Mouse (Mus musculus) spleen, postnatal 10 days (tissue): Measurements from ENCODE around the gene Lrrc55.
A peak's percentile ranks its signal among the peaks of the same experiment; 100 is the strongest.
"Not testable (repeated sequence)": the region's sequence is repeated elsewhere in the genome, so short reads cannot be mapped to it uniquely, and the experiment has no call there.

ENCODE experiments used
- DNase-seq, 2 experiments: peaks; one replicate each; pipeline ENCODE4 v3.0.0; 2021 to 2022; ENCODE audit warnings: low spot score in 2 of 2

Gene Lrrc55

DNA sequence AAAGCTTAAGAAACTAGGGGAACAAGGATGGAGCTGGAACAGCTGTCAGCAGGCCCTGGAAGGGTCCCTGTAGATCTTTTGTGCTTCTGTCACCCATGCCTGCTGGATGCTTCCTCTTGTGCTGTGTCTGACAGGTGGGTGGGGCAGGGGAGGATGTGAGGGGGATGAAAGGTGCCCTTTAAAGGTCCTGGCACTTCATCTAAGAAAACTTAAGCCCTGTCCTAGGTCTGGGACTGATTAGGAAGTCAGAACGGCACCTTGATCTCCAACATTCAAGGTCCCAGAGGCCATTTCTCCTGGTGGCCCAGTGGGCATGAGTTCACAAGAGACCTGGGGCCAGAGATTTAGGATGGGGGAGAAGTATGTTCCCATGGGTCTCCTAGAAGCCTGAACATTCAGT, at the start of gene Lrrc55:
Gene Lrrc55, minus strand, starts transcription at position 297 of the 400 bp plus-strand sequence.
- DNase-seq: no peak

DNA sequence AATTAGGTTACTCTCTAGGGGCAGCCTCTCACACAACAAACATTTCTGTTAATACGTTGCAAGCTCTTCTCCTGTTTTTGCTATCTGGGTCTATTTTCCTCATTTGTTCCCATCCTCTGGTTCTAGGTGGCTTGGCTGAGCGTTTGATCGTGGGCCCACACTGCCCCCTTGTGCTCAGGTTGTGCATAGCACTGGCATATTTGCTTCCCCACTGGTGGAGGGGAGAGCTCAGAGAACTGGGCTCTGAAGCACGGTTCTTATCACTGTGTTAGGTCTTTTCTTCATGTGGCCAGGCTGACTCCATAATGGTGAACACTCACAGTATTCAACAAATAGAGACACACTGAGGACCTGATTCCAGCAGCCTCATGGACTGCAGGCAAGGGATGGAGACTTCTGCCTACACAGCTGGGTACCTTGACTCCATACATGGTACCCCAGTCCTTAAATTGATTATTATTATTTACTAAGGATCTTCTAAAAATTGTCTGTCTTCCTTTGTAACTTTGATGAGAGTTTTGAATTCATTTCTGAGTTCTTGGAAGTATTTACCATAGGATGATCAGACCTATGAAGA, 49.6 kb upstream of the Lrrc55 start:
- DNase-seq: peak; percentile 55 to 72

DNA sequence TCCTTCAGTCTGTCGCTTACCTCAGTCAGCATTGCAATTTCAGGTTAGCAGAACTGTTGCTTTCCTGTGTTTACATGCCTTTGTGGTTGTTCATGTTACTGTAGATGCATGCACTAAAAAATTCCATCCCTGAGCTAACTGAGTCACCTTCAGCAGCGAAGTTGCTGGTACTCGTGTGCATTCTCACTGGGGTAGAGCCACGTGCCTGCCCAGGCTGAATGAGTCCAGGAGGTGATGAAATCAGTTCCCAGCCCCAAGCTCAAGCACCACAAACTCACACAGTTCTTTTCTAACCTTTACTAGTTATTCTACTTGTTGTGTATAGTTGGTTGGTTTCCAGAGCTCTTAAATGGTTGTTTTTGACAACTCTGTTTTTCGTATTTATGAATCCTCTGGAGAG, 48.7 kb upstream of the Lrrc55 start:
- no peak for DNase-seq

DNA sequence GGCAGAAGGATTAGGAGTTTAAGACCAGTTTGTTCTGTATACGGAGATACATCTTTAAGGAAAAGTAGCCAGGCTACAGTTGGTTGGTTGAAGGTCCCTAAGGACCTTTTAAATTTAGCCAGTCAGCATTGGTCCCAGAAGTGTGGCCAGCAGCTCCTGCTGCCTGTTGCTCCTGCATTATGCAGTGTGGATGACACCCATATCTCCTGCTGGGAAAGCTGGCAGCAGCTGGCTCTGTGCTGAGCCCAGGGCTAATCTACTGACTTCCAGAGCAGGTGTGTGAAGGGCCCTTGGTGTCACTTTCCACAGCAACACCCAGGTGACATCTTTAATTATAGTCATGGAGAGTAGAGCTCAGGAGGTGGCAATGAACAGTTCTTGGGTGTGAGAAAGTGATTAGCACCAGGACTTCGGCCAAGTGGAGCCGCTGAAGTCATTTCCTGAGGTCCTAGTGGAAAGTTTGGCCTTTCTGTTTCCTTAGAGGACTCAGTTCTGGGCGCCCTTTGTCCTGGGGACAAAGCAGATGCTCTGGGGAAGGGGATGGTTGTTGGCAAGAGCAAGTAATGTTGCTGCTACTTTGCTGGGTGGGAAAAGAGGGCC, 41.2 kb upstream of the Lrrc55 start:
- no peak for DNase-seq

DNA sequence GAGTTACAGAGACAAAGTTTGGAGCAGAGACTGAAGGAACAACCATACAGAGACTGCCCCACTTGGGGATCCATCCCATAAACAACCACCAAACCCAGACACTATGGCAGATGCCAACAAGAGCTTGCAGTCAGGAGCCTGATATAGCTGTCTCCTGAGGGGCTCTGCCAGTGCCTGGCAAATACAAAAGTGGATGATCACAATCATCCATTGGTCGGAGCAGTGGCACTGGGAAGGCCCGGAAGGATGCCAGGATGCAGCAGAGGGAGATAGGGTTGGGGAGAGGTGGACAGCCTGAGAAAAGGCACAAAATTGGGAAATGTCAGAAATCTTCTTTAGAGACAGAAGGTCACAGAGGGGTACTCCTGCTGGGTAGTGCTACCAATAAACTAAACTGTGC, 40.2 kb upstream of the Lrrc55 start:
- not testable (repeated sequence) for DNase-seq

DNA sequence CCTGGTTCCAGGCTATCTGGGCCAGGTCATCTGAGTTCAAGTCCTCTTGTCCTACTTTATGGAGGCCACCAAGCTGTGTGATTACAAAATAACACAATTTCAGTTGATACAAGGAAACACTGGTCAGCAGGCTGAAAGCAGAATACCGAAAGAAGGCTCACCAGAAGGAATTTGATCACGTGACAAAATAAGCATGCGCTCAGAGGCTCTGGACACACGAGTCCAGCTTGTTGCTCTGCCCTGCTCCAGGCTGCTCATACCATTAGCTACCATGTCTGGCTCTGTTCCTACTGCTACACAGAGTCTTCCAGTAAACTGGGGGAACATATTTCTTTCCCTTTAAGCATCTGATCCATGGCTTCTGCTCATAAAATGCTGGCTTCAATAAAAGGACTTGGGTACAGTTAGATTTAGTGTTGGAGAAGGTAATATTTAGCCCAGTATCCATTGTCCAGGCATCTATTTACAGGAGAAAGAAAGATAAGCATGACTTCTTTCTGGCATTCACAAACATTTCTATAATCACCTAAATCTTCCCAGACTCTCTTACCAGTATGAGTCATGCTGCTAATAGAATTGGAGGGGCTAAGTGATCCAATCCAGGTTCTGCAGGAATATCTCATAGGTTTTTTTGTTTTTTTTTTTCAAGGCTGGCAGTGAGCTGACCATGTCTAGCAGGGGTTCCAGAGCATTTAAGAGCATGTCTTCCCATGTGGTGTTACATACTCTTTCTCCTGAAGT, 33.9 kb upstream of the Lrrc55 start:
- DNase-seq: no peak

DNA sequence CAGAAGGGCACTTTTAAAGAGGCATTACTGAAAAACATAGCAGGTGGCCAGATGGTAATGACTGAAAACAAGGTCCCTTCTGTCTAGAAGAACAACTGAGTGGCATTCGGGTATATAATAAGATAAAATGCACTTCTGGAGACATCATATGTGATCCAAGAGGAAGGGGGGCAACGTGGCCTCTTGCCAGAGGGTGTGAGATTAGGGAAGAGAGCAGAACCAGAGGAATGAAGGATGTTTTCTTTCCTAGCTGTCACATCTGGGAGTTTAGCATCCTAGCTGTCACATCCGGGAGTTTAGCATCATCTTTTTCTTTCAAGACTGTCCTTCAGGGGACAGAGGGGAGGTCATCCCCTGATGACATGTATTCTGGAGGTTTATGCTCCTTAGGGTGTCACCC, 32.6 kb upstream of the Lrrc55 start:
- no peak for DNase-seq

DNA sequence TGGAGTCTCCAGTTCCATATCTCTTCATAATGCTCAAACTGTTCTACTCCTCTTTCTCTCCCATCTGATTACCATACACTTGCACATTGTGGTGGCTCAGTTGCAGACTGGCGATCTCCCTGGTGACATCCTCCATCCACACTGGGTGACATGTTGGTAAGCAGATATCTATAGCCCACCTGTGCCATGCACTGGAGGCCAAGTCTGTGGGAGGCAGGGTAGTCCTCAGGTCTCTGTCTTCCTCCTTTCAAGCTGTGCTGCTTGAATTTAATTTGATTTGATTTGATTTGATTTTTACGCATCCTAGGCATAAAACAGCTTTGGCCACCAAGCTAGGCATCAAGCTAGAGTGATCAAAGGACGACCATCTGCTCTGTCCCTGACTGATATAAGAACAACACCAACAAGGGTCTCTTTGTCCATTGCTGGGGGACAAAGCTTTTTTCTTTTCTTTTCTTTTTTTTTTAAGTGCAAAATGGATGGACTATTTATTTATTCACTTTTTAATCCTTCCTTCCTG, 30.9 kb upstream of the Lrrc55 start:
- DNase-seq: no peak

DNA sequence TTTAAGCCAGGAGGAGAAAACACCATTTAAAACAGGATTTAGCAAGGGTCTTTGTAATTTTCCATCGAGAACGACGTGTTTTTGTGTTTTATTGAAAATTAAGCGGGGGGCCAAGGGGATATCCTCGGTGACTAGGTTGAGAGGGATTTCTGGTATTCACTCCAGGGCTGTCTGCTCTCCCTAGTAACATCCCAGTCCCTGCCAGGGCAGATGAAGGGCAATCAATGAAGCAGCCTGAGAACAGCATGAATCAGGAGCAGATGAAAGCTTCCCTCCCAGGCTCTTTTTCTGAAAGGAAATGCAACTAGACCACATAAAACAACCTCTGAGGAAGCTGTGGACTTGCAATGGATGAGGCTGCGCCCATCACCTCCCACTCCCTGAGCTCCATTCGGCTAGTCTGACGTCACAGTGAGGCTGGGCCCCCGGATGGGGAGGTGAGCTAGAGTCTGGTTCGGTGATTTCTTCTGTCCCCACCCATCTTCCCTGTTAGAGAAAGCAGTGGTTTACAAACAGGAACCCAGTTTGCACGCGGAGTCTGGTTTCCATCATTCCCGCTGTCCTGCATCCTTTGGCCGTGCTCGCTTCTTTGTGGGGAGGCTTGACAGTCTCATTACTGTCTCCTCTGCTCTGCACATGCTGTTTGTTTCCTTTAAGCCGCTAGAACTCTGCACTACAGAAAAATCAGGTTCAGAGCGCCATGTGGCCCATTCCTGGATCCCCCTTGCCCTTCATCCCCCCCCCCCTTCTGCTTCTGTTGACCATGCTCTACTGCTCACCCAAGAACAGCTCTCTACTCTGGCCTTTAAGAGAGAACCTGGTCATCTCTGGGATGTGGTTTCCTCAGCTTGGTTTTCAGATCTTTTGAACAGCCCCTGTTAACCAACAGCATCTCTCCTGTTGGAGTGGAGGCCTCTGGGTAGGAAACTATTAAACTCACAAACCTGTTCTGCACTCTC, 27.5 kb upstream of the Lrrc55 start:
- DNase-seq: no peak

DNA sequence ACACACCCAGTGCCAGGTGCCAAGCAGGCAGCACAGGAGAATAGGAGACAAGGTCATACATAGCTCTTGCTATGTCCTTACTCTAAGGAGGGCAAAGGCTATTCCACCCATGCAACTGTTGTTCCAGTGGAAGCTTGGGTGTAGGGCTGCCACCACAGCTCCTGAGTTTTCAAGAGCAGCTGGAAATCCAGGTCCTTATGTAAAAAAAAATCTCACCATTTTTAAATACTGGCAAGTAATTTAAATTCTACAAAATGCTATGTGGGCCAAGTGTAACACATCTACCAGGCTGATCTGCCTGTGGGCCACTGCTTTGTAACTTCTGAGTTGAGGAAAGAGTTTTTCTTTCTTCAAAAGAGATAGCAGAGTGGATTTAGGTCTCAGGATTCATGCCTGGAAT, 19.6 kb upstream of the Lrrc55 start:
- DNase-seq: no peak

DNA sequence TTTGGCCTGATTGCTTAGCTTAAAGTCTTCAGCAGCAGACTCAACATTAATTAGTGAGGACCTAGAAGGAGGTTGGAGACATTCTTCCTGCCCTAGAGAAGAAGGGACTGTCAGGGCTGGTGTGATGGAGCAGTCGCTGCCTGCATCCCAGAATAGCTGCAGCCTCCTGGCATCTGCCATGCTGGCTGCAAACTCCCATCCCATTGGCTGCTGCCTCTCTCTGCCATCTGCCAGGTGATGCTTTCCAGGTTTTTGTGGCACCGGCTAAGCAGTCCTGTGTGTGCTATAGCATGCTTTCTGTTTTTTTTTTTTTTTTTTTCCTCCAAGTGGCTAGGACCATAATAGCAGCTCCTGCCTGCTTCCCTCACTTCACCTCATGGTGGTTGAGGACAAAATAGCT, 16.7 kb upstream of the Lrrc55 start:
- no peak for DNase-seq

DNA sequence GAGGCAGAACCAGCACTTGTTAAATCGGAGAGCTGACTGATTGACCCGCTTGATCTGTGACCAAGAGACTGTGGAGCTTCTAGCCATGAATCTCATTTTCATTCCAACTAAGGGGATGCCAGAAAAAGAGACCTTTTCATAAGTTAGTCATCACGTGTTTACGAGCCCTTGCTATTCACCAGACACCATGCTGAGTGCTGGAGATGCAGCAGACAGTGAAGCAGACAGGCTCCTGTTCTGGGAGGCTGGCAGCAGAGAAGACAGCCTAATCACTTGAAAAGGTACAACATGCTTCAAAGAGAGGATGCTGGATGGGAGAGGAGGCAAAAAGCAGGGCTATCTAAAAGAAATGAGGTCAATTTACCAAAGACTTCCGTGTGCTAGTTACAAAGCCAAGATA, 12.3 kb upstream of the Lrrc55 start:
- DNase-seq: no peak

DNA sequence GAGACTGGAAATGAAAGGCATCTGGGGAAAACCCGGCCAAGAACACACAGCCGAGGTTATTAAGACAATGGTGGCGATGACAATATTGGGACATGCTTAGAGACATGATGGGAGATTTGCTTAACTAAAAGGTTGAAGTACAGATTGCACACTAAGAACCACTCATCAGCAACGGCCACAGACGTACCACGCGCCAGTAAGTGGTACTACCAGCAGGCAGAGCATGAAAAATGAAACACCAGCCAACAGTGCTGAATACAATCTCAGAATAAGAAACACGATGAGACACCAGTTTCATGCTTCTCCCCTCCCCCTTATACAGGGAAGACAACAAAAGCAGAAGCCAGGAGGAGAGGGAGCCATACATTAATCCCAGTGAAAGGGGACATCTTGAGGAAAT, 8.2 kb upstream of the Lrrc55 start:
- no peak for DNase-seq

DNA sequence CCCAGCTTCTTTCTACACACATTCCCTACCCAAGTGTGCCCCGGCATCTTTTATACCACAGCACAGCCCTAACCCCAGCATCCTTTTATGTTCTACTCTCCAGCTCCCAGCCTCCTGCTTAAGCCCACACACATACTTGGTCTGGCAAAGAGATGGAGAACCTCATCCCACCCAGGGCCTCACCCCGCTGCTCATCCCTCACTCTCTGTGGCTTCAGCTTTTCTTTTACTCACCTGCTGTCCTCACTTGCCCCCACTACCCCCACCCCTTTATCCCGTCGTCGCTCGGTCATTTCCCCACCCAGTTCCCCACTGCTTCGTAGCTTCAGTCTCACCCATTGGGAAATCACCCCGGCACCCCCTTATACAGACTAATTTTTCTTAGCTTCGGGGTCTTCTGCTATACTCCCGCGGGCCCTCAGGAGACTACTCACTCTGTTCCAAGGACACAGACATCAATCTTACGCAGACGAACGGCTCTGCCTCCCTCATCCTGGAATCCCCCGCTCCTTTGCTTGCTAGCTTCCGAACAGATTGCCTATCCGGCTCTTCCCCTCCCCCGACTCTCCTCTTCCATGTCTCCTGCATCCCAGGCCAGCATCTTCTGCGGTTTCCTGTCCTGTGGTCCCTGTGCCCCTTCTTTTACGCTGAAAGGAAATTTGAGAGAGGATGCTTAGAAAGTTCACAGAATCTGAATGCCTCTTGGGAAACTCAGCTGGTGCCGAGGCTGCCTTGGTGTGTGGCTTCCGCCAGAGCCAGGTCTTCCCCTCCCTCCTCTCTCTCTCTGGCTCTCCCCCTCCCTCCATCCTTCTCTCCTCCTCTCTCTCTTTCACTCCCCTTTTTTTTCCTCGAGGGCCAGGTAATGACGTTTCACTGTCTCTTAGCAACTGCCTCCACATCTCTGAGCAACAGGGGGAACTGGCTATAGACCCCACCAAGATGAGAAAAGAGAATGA, 1.3 kb upstream of the Lrrc55 start:
- DNase-seq: no peak

DNA sequence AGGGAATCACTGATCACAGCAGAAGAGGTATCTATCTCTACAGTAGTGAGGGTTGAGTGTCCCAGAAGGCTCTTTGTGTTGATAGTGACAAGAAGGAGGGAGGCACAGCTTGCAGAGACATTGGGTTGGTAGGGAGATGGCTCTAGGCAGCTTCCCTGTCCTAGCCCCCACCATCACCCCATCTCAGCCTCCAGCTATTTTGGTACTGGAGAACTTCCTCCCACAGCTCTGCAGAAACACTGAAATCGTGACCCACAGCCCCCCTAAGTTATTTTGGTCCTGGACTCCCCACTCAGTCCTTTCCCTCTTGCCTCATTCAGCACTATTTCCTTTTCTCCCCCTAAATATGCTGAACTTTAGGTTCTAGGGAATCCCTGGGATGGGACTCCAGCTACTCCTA, 2.4 kb downstream of the Lrrc55 start:
- no peak for DNase-seq

DNA sequence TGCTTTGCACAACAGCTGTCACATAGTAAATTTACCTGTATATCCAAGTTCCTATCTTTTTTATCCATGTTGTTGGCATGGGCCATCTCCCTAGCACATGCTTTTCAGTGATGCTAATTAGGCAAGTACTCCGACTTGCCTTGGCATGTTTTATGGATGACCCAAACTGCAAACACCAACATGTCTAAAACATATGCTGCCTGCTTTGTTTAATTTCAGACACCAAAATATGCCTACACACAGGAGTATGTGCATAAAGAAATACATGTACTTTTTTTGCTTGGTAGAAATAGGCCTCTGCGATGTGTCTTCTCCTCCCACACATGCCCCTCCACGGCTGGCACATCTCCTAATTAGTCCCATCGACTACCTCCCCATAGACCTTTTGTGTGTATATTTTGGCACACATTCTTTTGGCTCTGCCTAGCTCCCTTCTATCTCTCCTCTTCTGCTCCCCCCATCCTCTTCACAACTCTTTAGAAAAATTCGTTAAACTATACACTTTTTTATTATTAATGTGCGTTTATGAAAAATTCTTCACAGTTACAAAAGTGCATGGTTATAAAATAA, 9.3 kb downstream of the Lrrc55 start:
- DNase-seq: no peak

DNA sequence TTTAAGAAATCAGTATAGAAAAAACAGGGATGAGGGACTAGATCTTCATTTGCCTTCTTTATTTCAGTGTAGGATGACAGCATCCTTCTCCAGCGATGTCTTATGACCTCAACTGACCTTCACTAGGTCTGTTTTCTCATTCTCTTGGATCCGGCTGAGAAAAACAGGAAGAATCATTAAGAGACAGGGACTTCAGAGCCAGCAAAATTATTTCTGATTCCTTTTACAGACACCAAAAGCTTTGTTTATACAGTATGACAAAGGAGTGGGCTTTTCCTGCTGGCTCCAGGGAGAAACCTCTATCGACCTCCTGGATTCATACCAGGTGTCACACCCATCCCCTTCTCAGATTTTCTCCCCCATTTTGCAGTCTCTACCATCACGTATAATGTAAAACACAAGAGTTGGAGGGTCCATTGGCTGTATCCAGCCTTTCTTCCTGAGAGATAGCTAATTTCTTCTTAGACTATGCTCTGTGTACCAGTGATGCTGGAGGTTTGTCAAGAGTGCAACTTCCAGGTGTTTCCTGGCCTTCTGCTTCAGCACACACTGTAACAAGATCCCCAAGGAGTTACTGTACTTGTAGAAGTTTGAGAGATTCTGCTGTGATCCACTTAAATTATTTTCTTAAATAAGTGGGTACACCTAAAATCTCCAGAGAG, 18.7 kb downstream of the Lrrc55 start:
- no peak for DNase-seq

DNA sequence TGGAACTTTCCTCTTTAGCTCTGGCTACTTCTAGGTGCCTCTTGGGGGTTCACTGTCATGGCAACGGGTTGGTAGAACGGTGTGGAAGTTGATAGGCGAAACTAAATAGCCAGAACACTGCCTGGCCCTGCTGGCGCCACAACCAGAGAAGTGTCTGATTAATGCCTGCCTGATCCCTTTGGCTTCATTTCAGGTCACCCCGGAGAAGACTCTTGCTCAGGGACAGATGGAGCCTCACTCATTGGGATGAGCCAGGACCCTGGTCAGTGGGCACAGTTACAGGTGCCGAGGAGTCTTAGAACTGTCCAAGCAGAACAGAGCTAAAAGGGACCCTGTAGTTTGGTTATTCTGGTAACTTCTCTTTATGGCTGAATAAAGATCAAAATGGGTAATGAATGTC, 23.5 kb downstream of the Lrrc55 start:
- no peak for DNase-seq

DNA sequence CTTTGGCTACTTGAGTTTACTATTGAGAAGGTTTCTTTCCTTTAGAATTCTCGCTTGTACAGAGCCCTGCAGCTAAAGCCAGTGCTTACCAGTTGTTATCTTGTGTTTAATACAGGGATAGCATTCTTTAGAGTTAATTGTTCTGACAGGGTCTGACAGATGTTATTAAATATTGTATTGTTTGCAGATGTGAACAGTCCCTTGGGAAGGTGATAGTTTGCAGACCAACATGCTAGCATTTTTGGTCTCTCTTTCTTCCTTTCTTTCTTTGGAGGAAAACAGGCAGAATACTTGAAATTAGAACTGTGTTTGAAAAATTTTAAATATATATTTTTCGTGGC, 24.3 kb downstream of the Lrrc55 start:
- no peak for DNase-seq
